Mouse (Mus musculus): ENCODE measurements around the gene Galnt17. TPM values are rescaled to one million over a fixed set of nuclear protein-coding genes. Genes with fewer than 3 reads are reported as not detected.

Gene Galnt17
- polyA plus RNA-seq, 1 experiment from 2014 or later: 1.1 TPM

GRCm38 (mm10) chr5:131120296-131120840 lies 187.9 kb downstream of the Galnt17 start:
- Histone ChIP-seq H3K27me3 (no peaks in the 10 kb centered on the region), H3K36me3 (no peaks in the 10 kb centered on the region), H3K9me3 (replicated peaks) (no peaks in the 10 kb centered on the region), H3K4me3 (no peak overlapping the region), H3K4me2 (no peak overlapping the region), H3K4me1 (replicated peaks) (peaks cover 12% of the 10 kb centered on the region), H3K9ac (no peak overlapping the region), H3K27ac (no peak overlapping the region)
- 49% methylated on average over 8 of the region's 8 CpGs for WGBS
- ATAC-seq (replicated peaks; ENCODE audit: insufficient number of reproducible peaks, insufficient read depth, low FRiP score, low read depth): no peak

- no peak for ATAC-seq (replicated peaks; ENCODE audit: insufficient number of reproducible peaks, insufficient read depth, low FRiP score, low read depth)
- no peak overlapping the region for H3K27ac ChIP-seq
- no peaks in the 10 kb centered on the region for H3K27me3 ChIP-seq
- no peaks in the 10 kb centered on the region for H3K36me3 ChIP-seq
- H3K4me3 ChIP-seq: no peak overlapping the region
- H3K9me3 ChIP-seq (replicated peaks): no peaks in the 10 kb centered on the region
- H3K4me2 ChIP-seq: no peak overlapping the region
- no peak overlapping the region for H3K9ac ChIP-seq
- peaks cover 12% of the 10 kb centered on the region for H3K4me1 ChIP-seq (replicated peaks)
- 36% methylated on average over 4 of the region's 4 CpGs for WGBS
These were observed 188.4 kb downstream of the Galnt17 start for GRCm38 (mm10) chr5:131119896-131120295.

- Histone ChIP-seq H3K4me3 (no peak overlapping the region), H3K9me3 (replicated peaks) (no peaks in the 10 kb centered on the region), H3K36me3 (no peaks in the 10 kb centered on the region), H3K9ac (no peak overlapping the region), H3K27me3 (no peaks in the 10 kb centered on the region), H3K4me1 (replicated peaks) (peaks cover 12% of the 10 kb centered on the region), H3K4me2 (no peak overlapping the region), H3K27ac (no peak overlapping the region)
- WGBS: 82% methylated on average over 5 of the region's 5 CpGs
- ATAC-seq (replicated peaks; ENCODE audit: insufficient number of reproducible peaks, insufficient read depth, low FRiP score, low read depth): no peak
These were observed 190.8 kb downstream of the Galnt17 start for GRCm38 (mm10) chr5:131117391-131118040.

- WGBS: 66% methylated on average over 5 of the region's 5 CpGs
- no peaks in the 10 kb centered on the region for H3K4me1 ChIP-seq (replicated peaks)
- H3K4me3 ChIP-seq: no peak overlapping the region
- no peak overlapping the region for H3K4me2 ChIP-seq
- H3K27me3 ChIP-seq: no peaks in the 10 kb centered on the region
- ATAC-seq (replicated peaks; ENCODE audit: insufficient number of reproducible peaks, insufficient read depth, low FRiP score, low read depth): no peak
- H3K9me3 ChIP-seq (replicated peaks): no peaks in the 10 kb centered on the region
- H3K27ac ChIP-seq: no peak overlapping the region
- H3K36me3 ChIP-seq: no peaks in the 10 kb centered on the region
- H3K9ac ChIP-seq: no peak overlapping the region
These were observed 194.3 kb downstream of the Galnt17 start for GRCm38 (mm10) chr5:131113850-131114470.

GRCm38 (mm10) chr5:131107188-131107587 lies 201.1 kb downstream of the Galnt17 start:
- Histone ChIP-seq H3K27me3 (no peaks in the 10 kb centered on the region), H3K36me3 (no peaks in the 10 kb centered on the region), H3K4me2 (no peak overlapping the region), H3K4me1 (replicated peaks) (no peaks in the 10 kb centered on the region), H3K27ac (no peak overlapping the region), H3K9ac (no peak overlapping the region), H3K9me3 (replicated peaks) (no peaks in the 10 kb centered on the region), H3K4me3 (no peak overlapping the region)
- WGBS: 88% methylated on average over 1 of the region's 1 CpGs
- ATAC-seq (replicated peaks; ENCODE audit: insufficient number of reproducible peaks, insufficient read depth, low FRiP score, low read depth): no peak

- H3K4me3 ChIP-seq: no peak overlapping the region
- no peaks in the 10 kb centered on the region for H3K9me3 ChIP-seq (replicated peaks)
- no peak for ATAC-seq (replicated peaks; ENCODE audit: insufficient number of reproducible peaks, insufficient read depth, low FRiP score, low read depth)
- WGBS: 87% methylated on average over 4 of the region's 4 CpGs
- H3K9ac ChIP-seq: no peak overlapping the region
- H3K4me1 ChIP-seq (replicated peaks): no peaks in the 10 kb centered on the region
- no peaks in the 10 kb centered on the region for H3K36me3 ChIP-seq
- H3K27me3 ChIP-seq: no peaks in the 10 kb centered on the region
- H3K4me2 ChIP-seq: no peak overlapping the region
- H3K27ac ChIP-seq: no peak overlapping the region
These were observed 211.5 kb downstream of the Galnt17 start for GRCm38 (mm10) chr5:131096824-131097223.

GRCm38 (mm10) chr5:131095635-131096034 lies 212.7 kb downstream of the Galnt17 start:
- Histone ChIP-seq H3K9me3 (replicated peaks) (no peaks in the 10 kb centered on the region), H3K4me2 (no peak overlapping the region), H3K27me3 (no peaks in the 10 kb centered on the region), H3K36me3 (no peaks in the 10 kb centered on the region), H3K4me3 (no peak overlapping the region), H3K27ac (no peak overlapping the region), H3K9ac (no peak overlapping the region), H3K4me1 (replicated peaks) (no peaks in the 10 kb centered on the region)
- no peak for ATAC-seq (replicated peaks; ENCODE audit: insufficient number of reproducible peaks, insufficient read depth, low FRiP score, low read depth)
- WGBS: 88% methylated on average over 1 of the region's 1 CpGs

- Histone ChIP-seq H3K9me3 (replicated peaks) (no peaks in the 10 kb centered on the region), H3K4me2 (no peak overlapping the region), H3K27me3 (no peaks in the 10 kb centered on the region), H3K36me3 (no peaks in the 10 kb centered on the region), H3K4me3 (no peak overlapping the region), H3K27ac (no peak overlapping the region), H3K9ac (no peak overlapping the region), H3K4me1 (replicated peaks) (no peaks in the 10 kb centered on the region)
- no peak for ATAC-seq (replicated peaks; ENCODE audit: insufficient number of reproducible peaks, insufficient read depth, low FRiP score, low read depth)
- 64% methylated on average over 1 of the region's 1 CpGs for WGBS
These were observed 213.5 kb downstream of the Galnt17 start for GRCm38 (mm10) chr5:131094771-131095170.

GRCm38 (mm10) chr5:131094138-131094537 lies 214.2 kb downstream of the Galnt17 start:
- Histone ChIP-seq H3K27me3 (no peaks in the 10 kb centered on the region), H3K27ac (no peak overlapping the region), H3K9me3 (replicated peaks) (no peaks in the 10 kb centered on the region), H3K4me1 (replicated peaks) (no peaks in the 10 kb centered on the region), H3K4me3 (no peak overlapping the region), H3K4me2 (no peak overlapping the region), H3K36me3 (no peaks in the 10 kb centered on the region), H3K9ac (no peak overlapping the region)
- WGBS: 71% methylated on average over 6 of the region's 6 CpGs
- no peak for ATAC-seq (replicated peaks; ENCODE audit: insufficient number of reproducible peaks, insufficient read depth, low FRiP score, low read depth)

- H3K9ac ChIP-seq: no peak overlapping the region
- H3K4me1 ChIP-seq (replicated peaks): no peaks in the 10 kb centered on the region
- no peak for ATAC-seq (replicated peaks; ENCODE audit: insufficient number of reproducible peaks, insufficient read depth, low FRiP score, low read depth)
- no peaks in the 10 kb centered on the region for H3K36me3 ChIP-seq
- H3K27ac ChIP-seq: no peak overlapping the region
- H3K4me2 ChIP-seq: no peak overlapping the region
- WGBS: 56% methylated on average over 8 of the region's 8 CpGs
- H3K27me3 ChIP-seq: no peaks in the 10 kb centered on the region
- no peak overlapping the region for H3K4me3 ChIP-seq
- no peaks in the 10 kb centered on the region for H3K9me3 ChIP-seq (replicated peaks)
These were observed 218.4 kb downstream of the Galnt17 start for GRCm38 (mm10) chr5:131089876-131090275.

- Histone ChIP-seq H3K4me1 (replicated peaks) (no peaks in the 10 kb centered on the region), H3K27me3 (no peaks in the 10 kb centered on the region), H3K4me3 (no peak overlapping the region), H3K9me3 (replicated peaks) (no peaks in the 10 kb centered on the region), H3K4me2 (no peak overlapping the region), H3K36me3 (no peaks in the 10 kb centered on the region), H3K9ac (no peak overlapping the region), H3K27ac (no peak overlapping the region)
- 46% methylated on average over 11 of the region's 11 CpGs for WGBS
- ATAC-seq (replicated peaks; ENCODE audit: insufficient number of reproducible peaks, insufficient read depth, low FRiP score, low read depth): no peak
These were observed 219.4 kb downstream of the Galnt17 start for GRCm38 (mm10) chr5:131088866-131089265.
